Mouse (Mus musculus) thymus, postnatal 14 days (tissue): ENCODE measurements at regions not wholly inside any gene's neighbourhood (a gene's known extent, or its start where the extent isn't known, plus 50 kb on each side); places are given as distances from the start of the nearest gene placed in this dataset.

Experiments
- DNase-seq: peaks from one replicate; pipeline ENCODE4 v3.0.0; 2021

- peak; percentile 59 for DNase-seq
Observed at GRCm38 (mm10) chr14:76664586-76665508, 108.2 kb upstream of the Serp2 start.

GRCm38 (mm10) chr14:76663816-76664215, 107.1 kb upstream of the Serp2 start:
- DNase-seq = no peak

GRCm38 (mm10) chr14:76662871-76663270, 106.2 kb upstream of the Serp2 start:
- DNase-seq = no peak

GRCm38 (mm10) chr14:76660906-76661305, 104.2 kb upstream of the Serp2 start:
- no peak for DNase-seq

- DNase-seq = peak; percentile 54
Observed at GRCm38 (mm10) chr14:76658952-76659502, 102.3 kb upstream of the Serp2 start.

- DNase-seq = peak; percentile 79
Observed at GRCm38 (mm10) chr14:76657784-76658610, 101.3 kb upstream of the Serp2 start.

GRCm38 (mm10) chr14:76657375-76657774, 100.7 kb upstream of the Serp2 start:
- DNase-seq = no peak

GRCm38 (mm10) chr14:76652356-76653126, 95.9 kb upstream of the Serp2 start:
- no peak for DNase-seq

GRCm38 (mm10) chr14:76651096-76651495, 94.4 kb upstream of the Serp2 start:
- no peak for DNase-seq

- no peak for DNase-seq
Observed at GRCm38 (mm10) chr14:76649927-76650326, 93.2 kb upstream of the Serp2 start.

- DNase-seq = no peak
Observed at GRCm38 (mm10) chr14:76644716-76645115, 88.0 kb upstream of the Serp2 start.

- no peak for DNase-seq
Observed at GRCm38 (mm10) chr14:76641752-76642529, 85.3 kb upstream of the Serp2 start.

GRCm38 (mm10) chr14:76633170-76633569, 76.5 kb upstream of the Serp2 start:
- DNase-seq = no peak

- no peak for DNase-seq
Observed at GRCm38 (mm10) chr14:76632763-76633162, 76.1 kb upstream of the Serp2 start.

- no peak for DNase-seq
Observed at GRCm38 (mm10) chr14:76631740-76632139, 75.1 kb upstream of the Serp2 start.

GRCm38 (mm10) chr14:76631181-76631580, 74.5 kb upstream of the Serp2 start:
- DNase-seq = no peak

- no peak for DNase-seq
Observed at GRCm38 (mm10) chr14:76629913-76630478, 73.3 kb upstream of the Serp2 start.

GRCm38 (mm10) chr14:76628182-76628892, 71.6 kb upstream of the Serp2 start:
- no peak for DNase-seq

GRCm38 (mm10) chr14:76625589-76626368, 69.1 kb upstream of the Serp2 start:
- no peak for DNase-seq
